Mouse (Mus musculus) c-Kit-positive CD71-positive TER-119-negative erythroid progenitor cells, embryonic 14.5 days (primary cell): ENCODE results near the gene Gapdh.
"Not testable (repeated sequence)": the region's sequence is repeated elsewhere in the genome, so short reads cannot be mapped to it uniquely, and the experiment has no call there.

ENCODE experiments used
- DNase-seq: peaks from one replicate; pipeline ENCODE4 v3.0.0-alpha.2; 2013; ENCODE audit warnings: low read depth

Gapdh gene

DNA sequence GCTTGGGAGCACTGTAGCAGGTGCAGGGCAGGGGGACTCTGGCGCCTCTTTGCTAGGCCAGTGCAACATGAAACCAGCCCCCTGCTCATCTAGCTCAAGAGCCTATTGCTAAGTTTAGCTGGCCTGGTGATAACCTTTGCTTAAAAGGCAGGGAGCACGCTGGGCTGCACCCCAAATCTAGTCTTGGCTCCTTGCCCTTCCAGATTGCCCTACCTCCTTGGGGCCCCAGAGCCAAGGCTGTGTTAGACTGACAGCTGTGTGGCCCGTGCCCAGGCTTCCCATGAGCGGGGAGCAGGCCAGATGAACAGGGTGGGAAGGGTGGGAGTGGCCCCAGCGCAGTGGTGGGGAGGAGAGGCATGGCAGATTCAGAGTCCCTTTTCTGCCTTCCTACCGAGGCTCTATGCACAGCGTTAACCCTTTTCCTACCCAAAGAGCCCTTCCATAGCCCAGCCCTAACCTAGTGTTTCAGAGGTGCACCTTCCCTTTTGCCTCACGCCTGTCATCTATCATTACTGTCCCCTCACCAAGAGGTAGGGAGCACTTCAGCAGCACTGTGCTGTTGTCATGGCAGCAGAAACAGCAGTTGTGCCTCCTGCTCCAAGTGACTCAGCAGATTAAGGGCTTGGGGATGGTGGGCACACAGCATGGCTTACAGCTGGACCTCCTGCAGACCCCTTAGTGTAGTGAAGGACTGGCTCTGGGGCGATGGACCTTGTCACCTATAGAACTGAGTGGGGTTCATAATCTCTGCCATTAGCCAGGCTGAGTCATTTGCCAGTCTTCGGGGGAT lies 789 bp upstream of the Gapdh start:
- no peak for DNase-seq

DNA sequence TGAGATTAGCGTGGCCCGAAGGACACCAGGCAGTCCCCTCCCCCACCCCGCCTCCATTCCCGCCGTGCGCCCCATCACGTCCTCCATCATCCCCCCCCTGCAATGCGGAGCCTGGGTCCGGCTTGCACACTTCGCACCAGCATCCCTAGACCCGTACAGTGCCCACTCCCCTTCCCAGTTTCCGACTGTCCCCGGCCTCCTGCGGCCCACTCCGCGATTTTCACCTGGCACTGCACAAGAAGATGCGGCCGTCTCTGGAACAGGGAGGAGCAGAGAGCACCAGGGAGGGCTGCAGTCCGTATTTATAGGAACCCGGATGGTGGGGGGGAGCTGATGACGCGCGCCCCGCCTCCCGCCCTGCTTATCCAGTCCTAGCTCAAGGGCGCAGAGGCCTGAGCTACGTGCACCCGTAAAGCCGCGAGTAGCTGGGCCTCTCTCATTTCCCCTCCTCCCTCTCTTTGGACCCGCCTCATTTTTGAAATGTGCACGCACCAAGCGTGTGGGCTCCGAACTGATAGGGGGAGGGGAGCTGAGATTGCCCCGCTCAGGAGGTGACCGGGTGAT lies 857 bp downstream of the Gapdh start:
- DNase-seq, result peak; percentile 93

DNA sequence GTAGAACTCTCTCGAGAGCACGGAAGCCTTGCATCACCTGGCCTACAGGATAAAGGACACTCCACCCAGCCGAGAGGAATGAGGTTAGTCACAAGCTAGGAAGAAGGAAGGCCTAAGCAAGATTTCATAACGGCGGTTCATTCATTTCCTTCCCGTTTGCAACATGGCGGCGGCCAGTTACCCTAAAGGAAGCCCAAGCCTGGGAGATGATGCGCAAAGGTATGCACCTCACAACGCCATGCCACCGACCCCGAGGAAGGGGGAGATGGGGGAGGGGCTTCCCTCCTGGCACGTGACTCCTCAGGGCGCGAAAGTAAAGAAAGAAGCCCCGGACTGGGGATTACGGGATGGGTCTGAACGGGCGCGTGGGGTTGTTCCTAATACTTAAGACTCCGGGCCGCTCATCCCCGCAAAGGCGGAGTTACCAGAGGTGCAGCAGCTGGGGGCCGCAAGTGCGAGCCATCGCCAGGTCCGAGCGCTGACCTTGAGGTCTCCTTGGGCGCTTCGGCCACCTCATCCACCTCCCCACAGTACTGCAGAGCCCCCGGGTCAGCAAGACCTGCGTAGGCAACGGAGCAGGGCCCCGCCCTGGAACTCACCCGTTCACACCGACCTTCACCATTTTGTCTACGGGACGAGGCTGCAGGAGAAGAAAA lies 1.5 kb downstream of the Gapdh start:
- no peak for DNase-seq

DNA sequence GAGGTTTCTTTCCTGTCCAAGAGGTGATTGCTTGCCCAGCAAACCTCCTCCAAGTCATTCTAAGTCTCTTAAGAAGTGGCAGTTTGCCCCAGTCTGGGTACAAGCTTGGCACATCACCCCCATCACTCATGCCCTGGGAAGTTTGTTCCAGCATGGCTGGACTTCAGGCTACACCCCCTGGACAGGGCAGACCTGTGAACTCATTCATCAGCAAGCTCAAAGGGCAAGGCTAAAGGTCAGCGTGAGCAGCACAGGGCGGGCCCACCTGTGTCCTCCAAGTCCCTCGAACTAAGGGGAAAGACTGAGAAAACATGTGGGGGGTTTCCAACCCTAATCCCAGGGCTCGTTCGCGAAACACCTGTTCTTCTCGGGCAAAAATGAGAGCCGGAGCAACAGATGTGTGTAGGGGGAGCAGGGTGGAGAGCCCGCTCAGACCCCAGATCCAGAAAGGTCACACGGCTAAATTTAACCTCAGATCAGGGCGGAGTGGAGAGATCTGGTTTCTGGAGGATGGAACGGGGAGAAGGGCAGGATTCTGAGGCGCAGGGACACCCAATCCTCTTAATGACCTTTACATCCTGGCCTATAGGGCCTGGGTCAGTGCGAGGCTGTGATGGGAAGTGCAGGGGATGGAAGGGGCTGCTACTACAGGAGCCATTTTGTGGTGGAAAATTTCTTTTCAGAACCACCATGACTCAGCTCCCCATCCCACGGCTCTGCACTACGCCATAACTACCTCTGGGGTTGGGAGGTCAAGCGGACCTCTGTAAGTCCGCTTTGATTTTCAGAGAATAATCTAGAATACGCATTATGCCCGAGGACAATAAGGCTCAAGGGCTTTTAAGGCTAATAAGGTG lies 2.2 kb downstream of the Gapdh start:
- DNase-seq, result no peak

DNA sequence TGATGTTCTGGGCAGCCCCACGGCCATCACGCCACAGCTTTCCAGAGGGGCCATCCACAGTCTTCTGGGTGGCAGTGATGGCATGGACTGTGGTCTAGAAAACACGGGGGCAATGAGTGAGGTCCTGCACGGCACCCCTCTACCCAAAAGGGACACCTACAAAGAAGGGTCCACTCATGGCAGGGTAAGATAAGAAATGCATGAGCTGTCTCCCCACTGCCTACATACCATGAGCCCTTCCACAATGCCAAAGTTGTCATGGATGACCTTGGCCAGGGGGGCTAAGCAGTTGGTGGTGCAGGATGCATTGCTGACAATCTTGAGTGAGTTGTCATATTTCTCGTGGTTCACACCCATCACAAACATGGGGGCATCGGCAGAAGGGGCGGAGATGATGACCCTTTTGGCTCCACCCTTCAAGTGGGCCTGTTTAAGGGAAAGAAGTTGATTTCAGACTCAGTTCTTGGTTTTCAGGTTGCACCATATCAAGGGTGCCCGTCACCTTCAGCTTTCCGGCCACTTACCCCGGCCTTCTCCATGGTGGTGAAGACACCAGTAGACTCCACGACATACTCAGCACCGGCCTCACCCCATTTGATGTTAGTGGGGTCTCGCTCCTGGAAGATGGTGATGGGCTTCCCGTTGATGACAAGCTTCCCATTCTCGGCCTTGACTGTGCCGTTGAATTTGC lies 3.5 kb downstream of the Gapdh start:
- not testable (repeated sequence) for DNase-seq

DNA sequence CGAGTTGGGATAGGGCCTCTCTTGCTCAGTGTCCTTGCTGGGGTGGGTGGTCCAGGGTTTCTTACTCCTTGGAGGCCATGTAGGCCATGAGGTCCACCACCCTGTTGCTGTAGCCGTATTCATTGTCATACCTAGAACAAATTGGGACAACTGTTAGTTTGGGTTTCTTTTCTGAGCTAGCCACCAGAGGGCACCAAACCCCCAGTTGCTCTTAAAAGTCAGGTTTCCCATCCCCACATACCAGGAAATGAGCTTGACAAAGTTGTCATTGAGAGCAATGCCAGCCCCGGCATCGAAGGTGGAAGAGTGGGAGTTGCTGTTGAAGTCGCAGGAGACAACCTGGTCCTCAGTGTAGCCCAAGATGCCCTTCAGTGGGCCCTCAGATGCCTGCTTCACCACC lies 4.3 kb downstream of the Gapdh start:
- DNase-seq, result peak; percentile 72

DNA sequence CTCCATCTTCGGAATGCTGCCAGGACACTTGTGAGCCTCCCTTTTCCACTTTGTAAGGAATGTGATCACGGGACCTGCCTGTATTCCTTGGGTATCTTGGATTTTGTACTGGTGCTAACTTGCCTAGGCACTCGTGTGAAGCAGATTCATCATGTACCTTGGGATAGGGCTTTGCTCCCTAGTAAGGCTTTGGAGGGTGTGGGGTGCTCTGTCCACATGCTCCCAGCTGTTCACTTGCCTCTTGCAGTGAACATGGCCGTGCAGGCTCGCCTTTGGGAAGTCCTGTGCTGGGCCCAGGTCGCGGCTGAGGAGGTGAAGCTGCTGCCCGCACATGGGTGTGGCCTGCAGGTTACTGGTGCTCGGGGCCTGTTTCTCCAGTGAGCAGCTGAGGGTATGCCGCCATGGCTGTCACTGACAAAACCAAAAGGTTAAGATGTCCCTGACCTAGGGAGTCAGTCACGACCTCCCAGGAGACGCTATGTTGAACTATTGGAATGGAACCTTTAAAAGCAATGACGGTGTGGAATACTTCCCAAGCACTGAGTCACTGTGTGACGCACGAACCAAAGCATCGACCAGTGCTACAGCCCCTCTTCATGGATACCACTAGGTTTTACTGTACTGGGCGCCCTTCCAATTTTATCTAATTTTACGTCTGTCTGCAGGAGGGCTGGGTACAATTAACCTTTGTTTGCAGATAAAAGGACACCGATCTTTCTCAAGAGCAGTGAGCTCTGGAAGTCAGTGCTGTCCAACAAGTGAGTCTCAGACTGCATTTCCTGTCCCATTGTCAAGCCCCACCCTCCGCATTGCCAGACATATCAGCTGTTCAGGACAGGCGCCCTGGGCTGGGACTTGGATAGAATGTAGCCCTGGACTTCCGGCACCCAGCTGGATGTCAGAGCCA lies 5.2 kb downstream of the Gapdh start:
- DNase-seq, result no peak

DNA sequence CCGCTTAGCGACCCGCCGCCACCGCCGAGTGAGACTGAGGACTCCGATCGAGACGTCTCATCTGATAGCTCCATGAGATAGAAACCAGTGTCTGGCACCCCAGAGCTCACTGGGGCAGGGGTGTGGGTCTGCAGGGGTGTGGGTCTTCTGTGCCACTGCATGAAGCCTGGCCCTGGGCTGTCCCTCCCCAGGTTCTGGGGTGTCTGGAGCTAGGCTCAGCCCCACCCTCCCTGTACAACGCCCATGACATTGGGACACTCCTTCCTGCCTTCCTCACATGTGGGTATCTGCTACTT lies 5.8 kb downstream of the Gapdh start:
- DNase-seq, result no peak

DNA sequence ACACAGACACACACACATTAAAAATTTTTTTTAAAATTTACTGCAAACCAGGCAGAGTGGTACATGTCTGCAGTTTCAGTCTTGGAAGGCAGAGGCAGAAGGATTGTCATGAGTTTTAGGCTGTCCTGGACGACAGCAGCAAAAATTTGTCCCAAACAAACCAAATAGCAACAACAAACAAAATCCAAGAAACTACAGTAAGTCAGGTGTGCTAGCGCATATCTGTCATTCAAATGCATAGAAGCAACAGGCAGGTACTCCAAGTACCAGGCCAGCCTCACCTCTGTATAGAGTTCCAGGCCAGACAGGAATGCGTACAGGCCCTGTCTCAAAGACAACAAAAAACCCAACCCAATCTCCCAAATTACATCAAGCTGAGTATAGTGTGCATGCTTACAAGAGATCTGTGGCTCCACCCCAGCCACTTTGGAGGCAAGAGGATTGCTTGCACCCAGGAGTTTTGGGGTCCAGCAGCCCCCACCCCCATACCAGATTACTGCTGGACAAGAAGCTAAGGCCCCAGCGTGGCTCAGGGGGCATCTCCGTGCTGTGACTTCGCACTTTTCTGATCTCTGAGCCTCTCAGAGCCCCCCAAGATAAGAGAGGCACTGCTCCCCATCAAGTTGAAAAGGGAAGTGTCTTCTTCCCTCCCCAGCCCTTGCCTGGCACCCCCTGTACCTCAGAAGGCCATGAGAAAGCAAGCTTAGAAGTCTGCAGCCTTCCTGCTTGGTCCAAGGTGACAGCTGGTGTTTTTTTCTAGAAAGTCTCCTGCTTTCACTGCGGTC lies 6.3 kb downstream of the Gapdh start:
- DNase-seq, result no peak

DNA sequence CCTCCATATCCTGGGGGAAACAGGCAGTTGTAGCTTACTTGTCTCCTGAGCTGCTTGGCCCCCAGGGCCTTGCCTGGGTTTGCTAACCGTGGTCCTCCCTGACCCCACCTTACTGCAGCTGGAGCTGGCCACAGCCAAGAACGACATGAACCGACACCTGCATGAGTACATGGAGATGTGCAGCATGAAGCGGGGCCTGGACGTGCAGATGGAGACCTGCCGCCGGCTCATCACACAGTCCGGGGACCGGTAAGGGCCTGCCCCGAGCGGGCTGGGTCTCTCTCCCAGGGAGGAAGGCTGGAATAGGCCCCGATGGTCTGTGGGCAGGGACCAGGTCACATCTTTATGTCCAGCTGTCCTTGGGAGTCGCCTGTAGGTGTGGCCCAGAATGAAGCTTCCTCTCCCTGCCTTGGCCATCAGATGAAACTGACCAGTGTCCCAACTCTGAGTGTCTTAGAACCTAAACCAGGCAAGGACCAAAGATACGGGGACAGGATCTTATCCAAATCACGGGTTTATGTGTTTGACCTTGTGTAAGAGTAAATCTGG lies 7.2 kb downstream of the Gapdh start:
- DNase-seq, result no peak

DNA sequence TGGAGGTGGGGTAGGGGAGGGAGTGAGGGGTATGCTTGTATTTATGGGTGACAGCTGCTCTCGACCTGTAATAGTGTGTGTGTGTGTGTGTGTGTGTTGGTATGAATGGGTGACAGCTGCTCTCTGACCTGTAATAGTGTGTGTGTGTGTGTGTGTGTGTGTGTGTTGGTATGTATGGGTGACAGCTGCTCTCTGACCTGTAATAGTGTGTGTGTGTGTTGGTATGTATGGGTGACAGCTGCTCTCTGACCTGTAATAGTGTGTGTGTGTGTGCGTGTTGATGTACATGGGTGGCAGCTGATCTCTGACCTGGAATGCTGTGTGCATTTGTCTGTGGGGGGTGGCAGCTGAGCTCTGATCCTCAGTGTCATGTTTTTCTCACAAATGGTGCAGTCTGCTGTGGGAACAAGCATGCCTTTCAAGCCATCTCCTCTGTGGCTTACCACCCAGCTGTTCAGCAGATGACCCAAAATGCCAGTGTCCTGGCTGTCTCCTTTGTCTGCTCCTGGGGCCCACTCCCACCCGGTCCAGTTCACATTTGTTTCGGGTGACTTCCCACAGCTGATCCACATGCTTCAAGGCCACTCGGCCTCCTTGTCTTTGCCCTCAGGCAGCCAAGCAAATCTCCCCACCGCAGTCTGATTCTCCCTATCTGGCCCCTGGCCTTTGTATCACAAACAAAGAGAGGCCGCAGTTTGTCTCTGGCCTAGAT lies 9.2 kb downstream of the Gapdh start:
- no peak for DNase-seq

DNA sequence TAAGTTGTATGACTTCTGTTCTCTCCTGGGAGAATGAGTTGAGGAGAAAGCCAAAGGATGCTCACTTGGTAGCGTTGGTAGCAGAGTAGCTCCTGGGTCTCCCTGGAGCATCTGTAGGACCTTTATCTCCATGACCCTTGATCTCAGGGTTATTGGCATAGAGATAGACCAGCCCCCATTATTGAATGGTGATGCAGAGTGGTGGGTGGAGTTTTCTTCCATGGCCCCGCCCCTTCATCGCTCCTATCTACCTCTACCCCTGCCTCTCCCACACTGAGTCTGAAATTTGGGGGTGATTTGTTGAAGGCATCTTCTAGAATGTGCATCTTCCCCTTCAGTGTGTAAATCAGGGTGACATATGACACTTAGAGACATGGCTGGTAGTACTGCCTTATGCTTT lies 9.8 kb downstream of the Gapdh start:
- no peak for DNase-seq

DNA sequence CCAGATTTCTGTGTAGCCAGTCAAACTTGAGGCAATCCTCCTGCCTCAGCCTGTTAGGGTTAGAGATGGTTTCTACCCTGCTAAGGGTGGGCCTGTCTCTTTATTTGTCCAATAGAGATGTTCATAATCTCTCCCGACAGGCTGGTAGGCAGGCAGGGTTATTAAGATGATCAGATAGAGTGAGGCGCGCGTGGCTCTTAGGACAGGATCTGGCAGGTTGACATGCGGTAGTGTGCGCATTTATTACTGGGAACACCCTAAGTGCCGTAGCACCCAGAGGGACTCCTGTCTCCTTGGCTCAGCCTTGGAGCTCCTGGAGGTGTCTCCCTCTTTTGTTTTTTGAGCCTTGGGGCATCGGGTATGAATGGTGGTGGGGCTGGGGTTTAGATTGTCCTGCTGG lies 11.0 kb downstream of the Gapdh start:
- no peak for DNase-seq

DNA sequence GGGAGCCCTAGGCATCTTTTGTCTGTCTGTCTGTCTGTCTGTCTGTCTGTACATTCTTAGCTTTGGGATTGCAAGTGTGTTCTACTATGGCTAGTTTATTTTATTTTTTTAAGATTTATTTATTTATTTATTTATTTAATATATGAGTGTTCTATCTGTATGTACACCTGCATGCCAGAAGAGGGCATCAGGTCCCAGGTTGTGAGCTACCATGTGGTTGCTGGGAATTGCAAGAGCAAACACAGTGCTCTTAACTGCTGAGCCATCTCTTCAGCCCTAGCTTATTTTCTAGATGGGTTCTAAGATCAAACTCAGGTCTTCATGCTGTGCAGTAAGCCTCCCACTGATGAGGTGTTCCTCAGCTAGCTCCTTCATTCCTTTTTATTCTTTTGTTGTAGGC lies 11.7 kb downstream of the Gapdh start:
- no peak for DNase-seq

DNA sequence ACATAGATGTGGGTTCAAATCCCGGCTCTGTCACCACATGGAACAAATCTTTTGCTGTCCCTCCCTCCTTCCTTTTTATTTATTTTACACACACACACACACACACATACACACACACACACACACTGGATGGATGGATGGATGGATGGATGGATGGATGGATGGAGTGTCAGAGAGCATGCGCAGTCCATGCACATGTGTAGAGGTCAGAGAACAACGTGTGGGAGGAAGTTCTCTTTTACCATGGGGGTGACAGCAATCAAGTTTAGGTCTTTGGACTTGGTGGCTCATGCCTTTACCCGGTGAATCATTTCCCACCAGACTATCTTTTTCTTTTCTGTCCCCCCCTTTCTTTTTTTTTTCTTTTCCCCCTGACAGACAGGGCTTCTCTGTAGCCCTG lies 12.6 kb downstream of the Gapdh start:
- no peak for DNase-seq

DNA sequence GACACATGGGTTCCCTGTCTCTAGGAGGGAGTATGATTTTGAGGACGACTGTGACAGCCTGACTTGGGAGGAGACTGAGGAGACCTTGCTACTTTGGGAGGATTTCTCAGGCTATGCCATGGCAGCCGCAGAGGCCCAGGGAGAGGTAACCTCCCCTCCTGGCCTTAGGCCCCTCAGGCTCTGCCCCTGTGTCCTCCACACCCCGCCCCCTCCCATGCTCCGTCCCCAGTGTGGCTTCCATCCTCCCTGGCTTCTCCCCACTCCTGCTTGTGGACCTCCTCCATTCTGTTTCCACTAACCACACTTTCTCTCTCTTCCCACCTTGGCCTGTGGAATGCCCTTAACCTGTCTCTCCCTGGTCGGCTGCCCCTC lies 13.3 kb downstream of the Gapdh start:
- DNase-seq, result no peak

DNA sequence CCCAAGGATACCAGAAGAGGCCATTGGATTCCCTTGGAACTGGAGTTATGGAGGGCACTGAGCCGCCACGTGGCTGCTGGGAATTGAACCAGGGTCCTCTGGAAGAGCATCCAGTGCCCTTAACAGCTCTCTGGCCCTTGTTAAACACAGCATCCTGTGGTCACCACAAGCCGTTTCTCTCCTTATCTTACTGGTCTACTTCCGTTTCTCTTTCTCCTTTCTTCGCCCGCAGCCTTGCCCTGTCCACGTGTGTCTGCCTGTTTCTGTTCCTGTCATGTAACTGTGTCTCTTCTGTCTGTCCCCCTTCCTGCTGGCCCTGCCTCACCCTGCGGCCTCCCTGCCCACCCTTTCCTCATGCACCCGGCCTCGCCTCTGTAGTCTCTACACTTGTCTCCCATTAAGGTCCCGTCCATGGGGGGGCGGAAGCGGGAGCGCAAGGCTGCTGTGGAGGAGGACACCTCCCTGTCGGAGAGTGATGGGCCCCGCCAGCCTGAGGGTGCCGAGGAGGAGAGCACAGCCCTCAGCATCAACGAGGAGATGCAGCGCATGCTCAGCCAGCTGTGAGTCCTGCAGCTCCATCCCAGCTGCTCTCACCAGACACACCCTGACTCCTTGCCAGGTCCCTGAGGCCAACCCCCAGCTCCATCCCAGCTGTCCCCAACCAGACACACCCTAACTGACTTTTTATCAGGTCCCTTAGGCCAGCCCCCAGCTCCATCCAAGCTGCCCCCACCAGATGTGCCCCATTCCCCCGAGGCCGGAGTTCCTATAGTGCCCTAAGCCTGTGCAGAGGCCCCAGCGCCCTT lies 13.9 kb downstream of the Gapdh start:
- DNase-seq, result no peak

DNA sequence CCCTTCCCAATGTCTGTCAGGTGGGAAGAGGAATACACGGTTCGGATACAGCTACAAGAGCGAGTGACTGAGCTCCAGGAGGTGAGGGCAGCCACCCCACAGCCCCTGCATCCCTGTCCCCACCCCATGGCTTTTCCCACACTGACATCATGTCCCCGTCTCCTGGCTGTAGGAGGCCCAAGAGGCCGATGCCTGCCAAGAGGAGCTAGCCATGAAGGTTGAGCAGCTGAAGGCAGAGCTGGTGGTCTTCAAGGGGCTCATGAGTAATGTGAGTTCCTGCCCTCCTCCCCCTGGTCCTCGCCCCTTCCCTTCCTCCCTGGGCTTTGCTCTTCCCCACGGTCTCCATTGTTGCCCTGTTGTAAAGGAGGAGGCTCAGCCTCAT lies 16.7 kb downstream of the Gapdh start:
- no peak for DNase-seq
